Mouse (Mus musculus) forebrain, embryonic 11.5 days (tissue): ENCODE measurements around the gene Lrp2bp. TPM values are rescaled to one million over a fixed set of nuclear protein-coding genes. Genes with fewer than 3 reads are reported as not detected.

ENCODE experiments used
- ATAC-seq: fragments of 200-750 bp; cut with Nextera tagmentation; replicated peaks from 2 replicates; pipeline ENCODE4 v1.8.0; 2017; ENCODE audit warnings: moderate TSS enrichment; ENCODE audit not compliant: low FRiP score
- DNase-seq: peaks from one replicate; pipeline ENCODE4 v3.0.0-alpha.2; 2017; ENCODE audit warnings: low spot score
- H3K27ac ChIP-seq: fragments of 300-500 bp; sonication (generic); 2 replicates; pipeline ENCODE4 v1.5.1; 2014; ENCODE audit warnings: low read depth, low read length
- H3K27me3 ChIP-seq: fragments of 300-500 bp; sonication (generic); 2 replicates; pipeline ENCODE4 v1.6.1; 2014; ENCODE audit warnings: mild to moderate bottlenecking, low read length, mixed read lengths; ENCODE audit not compliant: control insufficient read depth, insufficient read depth
- H3K36me3 ChIP-seq: fragments of 300-500 bp; sonication (generic); 2 replicates; pipeline ENCODE4 v1.6.1; 2014; ENCODE audit warnings: mild to moderate bottlenecking, low read length, moderate library complexity, mixed read lengths; ENCODE audit not compliant: control insufficient read depth, insufficient read depth
- H3K4me1 ChIP-seq: fragments of 300-500 bp; sonication (generic); replicated peaks from 2 replicates; pipeline ENCODE4 v1.6.1; 2014; ENCODE audit warnings: low read length, mixed read lengths; ENCODE audit not compliant: control insufficient read depth, insufficient read depth
- H3K4me2 ChIP-seq: fragments of 300-500 bp; sonication (generic); 2 replicates; pipeline ENCODE4 v1.6.1; 2014; ENCODE audit warnings: low read depth, mild to moderate bottlenecking, low read length, moderate library complexity, mixed read lengths; ENCODE audit not compliant: severe bottlenecking
- H3K4me3 ChIP-seq: fragments of 300-500 bp; sonication (generic); 2 replicates; pipeline ENCODE4 v1.5.1; 2014; ENCODE audit warnings: low read depth, low read length
- H3K9ac ChIP-seq: fragments of 300-500 bp; sonication (generic); 2 replicates; pipeline ENCODE4 v1.6.1; 2014; ENCODE audit warnings: low read length
- H3K9me3 ChIP-seq: fragments of 300-500 bp; sonication (generic); 2 replicates; pipeline ENCODE4 v1.6.1; 2016; ENCODE audit warnings: low read length, mixed read lengths; ENCODE audit not compliant: control insufficient read depth
- WGBS: fragments of 180-500 bp; shearing (Covaris S2); extraction: QIAGEN DNeasy Blood & Tissue Kit; methylation state at CpG from one replicate; pipeline ENCODE4 v1.1.7; 2014; 5-methylcytosine and 5-hydroxymethylcytosine counted together
- polyA plus RNA-seq: library from polyadenylated mRNA; unstranded; fragments of >200 nt; fragmentation: Nextera tagmentation; extraction: Ambion mirVana; gene quantifications from 2 replicates; pipeline ENCODE4 v1.2.1, GENCODE M21; 2014

Lrp2bp gene
- polyA plus RNA-seq, 1 experiment from 2014 or later, result 0.40 TPM

- H3K4me2 ChIP-seq, result peak overlapping the region; percentile 36; the same call in 1 of the 2 replicates
- no peak overlapping the region for H3K4me3 ChIP-seq
- 0 out of 2 replicates have a peak, but pooled peaks have one; percentile 21 for ATAC-seq
- H3K4me1 ChIP-seq, result peaks cover 5% of the 10 kb centered on the region; the same call in 1 of the 2 replicates
- H3K9me3 ChIP-seq, result no peaks in the 10 kb centered on the region
- H3K27ac ChIP-seq, result no peak overlapping the region
- no peaks in the 10 kb centered on the region for H3K36me3 ChIP-seq
- DNase-seq, result no peak
- no peaks in the 10 kb centered on the region for H3K27me3 ChIP-seq
- no peak overlapping the region for H3K9ac ChIP-seq
- 19% methylated on average over 17 of the region's 17 CpGs for WGBS
Measured at GRCm38 (mm10) chr8:46010746-46011680, 11.9 kb downstream of the Lrp2bp start.

DNA sequence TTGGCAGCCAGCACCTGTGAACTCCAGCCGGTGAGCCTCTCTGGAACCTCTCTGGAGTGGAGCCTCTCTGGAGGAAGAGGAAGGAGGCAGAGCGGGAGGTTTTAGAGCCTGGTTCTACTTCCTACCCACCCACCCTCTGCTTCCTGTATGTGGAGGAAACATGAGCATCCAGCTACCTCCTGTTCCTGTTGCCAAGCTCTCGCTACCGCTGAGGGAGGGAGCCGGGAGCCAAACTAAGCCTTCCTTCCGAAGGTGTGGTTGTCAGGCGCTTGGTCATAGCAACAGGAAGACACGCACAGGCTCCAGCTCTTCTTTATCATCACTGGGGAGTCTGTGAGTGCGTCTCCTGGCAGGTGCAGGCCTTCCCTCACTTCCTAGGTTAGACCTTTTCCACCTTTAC lies 23.1 kb downstream of the Lrp2bp start:
- H3K27ac ChIP-seq, result no peak overlapping the region
- WGBS, result 87% methylated on average over 9 of the region's 9 CpGs
- no peaks in the 10 kb centered on the region for H3K36me3 ChIP-seq
- no peak overlapping the region for H3K9ac ChIP-seq
- no peak overlapping the region for H3K4me2 ChIP-seq
- no peaks in the 10 kb centered on the region for H3K4me1 ChIP-seq
- no peaks in the 10 kb centered on the region for H3K9me3 ChIP-seq
- H3K27me3 ChIP-seq, result no peaks in the 10 kb centered on the region
- DNase-seq (no peak), ATAC-seq (no peak)
- no peak overlapping the region for H3K4me3 ChIP-seq

- DNase-seq, result no peak
- Histone ChIP-seq H3K27ac (no peak overlapping the region), H3K4me2 (no peak overlapping the region), H3K36me3 (no peaks in the 10 kb centered on the region), H3K27me3 (no peaks in the 10 kb centered on the region), H3K9me3 (no peaks in the 10 kb centered on the region), H3K4me1 (no peaks in the 10 kb centered on the region), H3K9ac (no peak overlapping the region), H3K4me3 (no peak overlapping the region)
- ATAC-seq, result no peak
- 90% methylated on average over 9 of the region's 9 CpGs for WGBS
Measured at GRCm38 (mm10) chr8:46022758-46023157, 23.7 kb downstream of the Lrp2bp start.

DNA sequence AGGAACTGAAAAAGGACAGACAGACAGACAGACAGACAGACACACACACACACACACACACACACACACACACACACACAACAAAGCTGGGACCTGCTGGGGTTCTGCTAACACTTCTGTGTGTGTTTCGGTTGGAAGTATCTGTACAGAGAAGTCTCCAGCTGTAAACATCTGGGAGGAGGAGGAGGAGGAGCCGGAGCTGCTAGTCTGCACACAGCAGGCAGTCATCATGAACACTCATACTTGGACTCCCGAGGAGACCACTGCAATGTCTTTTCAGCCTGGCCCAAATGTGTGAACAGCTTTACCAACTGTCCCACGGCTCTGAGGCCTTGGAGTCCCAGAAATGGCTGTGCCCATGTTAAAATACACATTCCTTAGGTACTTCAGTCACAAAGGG lies 25.3 kb downstream of the Lrp2bp start:
- no peak for DNase-seq
- H3K27me3 ChIP-seq, result no peaks in the 10 kb centered on the region
- H3K36me3 ChIP-seq, result no peaks in the 10 kb centered on the region
- H3K27ac ChIP-seq, result no peak overlapping the region
- no peak overlapping the region for H3K9ac ChIP-seq
- H3K9me3 ChIP-seq, result no peaks in the 10 kb centered on the region
- no peak for ATAC-seq
- H3K4me3 ChIP-seq, result no peak overlapping the region
- H3K4me2 ChIP-seq, result no peak overlapping the region
- H3K4me1 ChIP-seq, result no peaks in the 10 kb centered on the region
- whole genome bisulfite sequencing, result 71% methylated on average over 4 of the region's 4 CpGs

DNA sequence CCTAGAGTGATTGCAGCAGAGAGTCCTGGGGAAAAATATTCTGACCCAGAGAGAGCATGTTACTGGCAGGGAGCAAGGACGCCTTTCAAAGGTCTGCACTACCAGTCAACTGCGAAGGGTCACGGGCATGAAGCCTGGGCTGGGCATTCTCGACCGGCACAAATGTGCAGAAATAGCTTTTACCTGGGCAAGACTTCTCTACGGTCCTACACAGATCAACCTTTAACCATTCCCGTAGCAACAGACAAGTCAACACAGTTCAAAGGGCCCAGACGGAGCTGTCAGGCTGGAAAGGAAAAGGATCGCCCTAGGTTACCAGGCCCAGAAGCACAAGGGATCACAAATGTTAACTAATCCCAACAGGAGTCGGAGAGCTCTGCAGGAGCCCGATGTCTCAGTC lies 37.1 kb downstream of the Lrp2bp start:
- H3K4me3 ChIP-seq, result no peak overlapping the region
- no peaks in the 10 kb centered on the region for H3K4me1 ChIP-seq
- H3K27me3 ChIP-seq, result no peaks in the 10 kb centered on the region
- no peak overlapping the region for H3K9ac ChIP-seq
- H3K9me3 ChIP-seq, result no peaks in the 10 kb centered on the region
- no peak overlapping the region for H3K27ac ChIP-seq
- ATAC-seq (no peak), DNase-seq (no peak)
- WGBS, result 79% methylated on average over 11 of the region's 11 CpGs
- H3K4me2 ChIP-seq, result no peak overlapping the region
- no peaks in the 10 kb centered on the region for H3K36me3 ChIP-seq

DNA sequence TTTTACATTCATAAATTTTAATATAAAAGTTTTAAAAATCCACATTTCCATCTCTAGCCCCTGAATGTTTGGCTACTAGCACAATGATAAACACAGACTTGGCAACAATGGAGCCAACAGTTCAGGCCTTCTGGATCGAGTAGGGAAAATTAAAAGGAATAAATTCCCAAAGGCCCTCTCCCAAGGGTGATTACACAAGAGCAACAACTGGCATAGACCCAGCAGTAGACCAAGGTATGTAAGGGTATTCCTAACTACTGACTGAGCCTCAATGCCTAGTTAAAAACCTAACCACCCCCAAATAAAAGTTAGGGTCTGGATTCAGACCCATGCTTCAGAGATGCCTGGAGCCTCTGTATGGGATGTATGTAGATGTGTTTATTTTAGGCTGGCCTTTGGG lies 40.6 kb downstream of the Lrp2bp start:
- Histone ChIP-seq H3K4me2 (no peak overlapping the region), H3K27ac (no peak overlapping the region), H3K9me3 (no peaks in the 10 kb centered on the region), H3K9ac (no peak overlapping the region), H3K36me3 (no peaks in the 10 kb centered on the region), H3K27me3 (no peaks in the 10 kb centered on the region), H3K4me3 (no peak overlapping the region), H3K4me1 (no peaks in the 10 kb centered on the region)
- DNase-seq, result no peak
- no peak for ATAC-seq
- WGBS, result 90% methylated on average over 1 of the region's 1 CpGs

DNA sequence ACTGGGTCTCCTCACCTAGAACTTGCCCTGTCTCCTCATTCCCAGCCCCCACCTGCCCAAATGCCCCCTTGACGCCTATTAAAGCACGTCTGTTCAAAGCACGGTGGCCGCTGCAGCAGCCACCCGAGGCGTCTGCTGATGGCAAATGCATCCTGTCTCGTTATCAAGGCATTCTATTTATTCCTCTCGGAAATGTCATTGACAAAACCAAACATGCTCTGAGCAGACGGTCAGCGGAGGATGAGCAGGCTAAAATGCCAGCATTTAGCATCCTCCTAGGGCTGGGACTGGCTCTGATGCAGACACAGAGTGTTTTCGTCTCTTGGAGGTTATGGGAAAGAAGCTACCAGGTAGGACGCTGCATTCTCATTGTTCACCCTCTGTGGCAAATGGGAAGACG lies 41.2 kb downstream of the Lrp2bp start:
- Histone ChIP-seq H3K4me3 (no peak overlapping the region), H3K9me3 (no peaks in the 10 kb centered on the region), H3K4me1 (no peaks in the 10 kb centered on the region), H3K27ac (no peak overlapping the region), H3K36me3 (no peaks in the 10 kb centered on the region), H3K9ac (no peak overlapping the region), H3K27me3 (no peaks in the 10 kb centered on the region), H3K4me2 (no peak overlapping the region)
- ATAC-seq, result no peak
- DNase-seq, result no peak
- 76% methylated on average over 13 of the region's 13 CpGs for WGBS

DNA sequence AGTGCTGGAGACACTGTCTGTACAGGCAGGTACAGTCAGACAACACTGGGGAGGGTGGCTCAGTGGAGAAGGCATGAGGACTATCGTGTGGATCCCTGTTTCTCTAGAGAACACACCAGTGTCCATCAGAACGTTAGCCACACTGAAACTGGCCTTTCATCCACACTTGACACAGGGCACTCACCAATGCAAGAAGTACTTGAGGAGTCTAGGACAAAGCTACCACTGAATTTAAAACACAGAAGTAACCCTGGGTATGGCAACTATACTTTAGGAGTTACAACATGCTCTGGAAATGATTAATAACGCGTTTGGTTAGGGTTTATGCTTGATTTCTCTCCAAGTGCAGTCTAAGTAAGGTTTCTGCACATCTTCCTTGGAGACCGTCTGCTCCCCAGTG lies 73.7 kb downstream of the Lrp2bp start:
- H3K9me3 ChIP-seq, result no peaks in the 10 kb centered on the region
- H3K4me2 ChIP-seq, result no peak overlapping the region
- no peak for DNase-seq
- no peak overlapping the region for H3K9ac ChIP-seq
- no peaks in the 10 kb centered on the region for H3K27me3 ChIP-seq
- no peaks in the 10 kb centered on the region for H3K36me3 ChIP-seq
- 86% methylated on average over 5 of the region's 5 CpGs for WGBS
- ATAC-seq, result no peak
- H3K4me1 ChIP-seq, result no peaks in the 10 kb centered on the region
- H3K4me3 ChIP-seq, result no peak overlapping the region
- no peak overlapping the region for H3K27ac ChIP-seq
